Mouse (Mus musculus) stomach, adult 2 months (tissue): ENCODE measurements around the gene Esp6. TPM values are rescaled to one million over a fixed set of nuclear protein-coding genes. Genes with fewer than 3 reads are reported as not detected.

Experiments used
- polyA plus RNA-seq: library from polyadenylated mRNA; depleted of rRNA; stranded (reverse); fragments of >200 nt; gene quantifications from 2 replicates; pipeline ENCODE4 v1.2.3, GENCODE M21; 2012; rRNA removed

The Esp6 gene
- not detected in 2 replicates for polyA plus RNA-seq

GRCm38 (mm10) chr17:40561207-40561606 is at the start of gene Esp6:
TSS of gene Esp6 (plus strand) at chr17:40561507.

GRCm38 (mm10) chr17:40519818-40520217 is 41.5 kb upstream of the Esp6 start, which contains the start of gene Esp8:
TSS of gene Esp8 (plus strand) at chr17:40520022.

GRCm38 (mm10) chr17:40598294-40598693 is 37.0 kb downstream of the Esp6 start, which contains the start of gene Esp4:
TSS of gene Esp4 (plus strand) at chr17:40598594.

Other genes starting within 250 kb of the Esp6 start
- gene Crisp1, start 242.3 kb upstream of the Esp6 start, polyA plus RNA-seq, result 0.13 and 1.2 TPM in 2 replicates
- gene Esp8, start 41.5 kb upstream of the Esp6 start, polyA plus RNA-seq, result not detected in 2 replicates
- not detected in 2 replicates for gene Esp4, start 37.1 kb downstream of the Esp6 start, polyA plus RNA-seq
- not detected in 2 replicates for gene Esp3, start 70.6 kb downstream of the Esp6 start, polyA plus RNA-seq
- gene Esp1, start 165.6 kb downstream of the Esp6 start, polyA plus RNA-seq, result not detected in 2 replicates
- not detected in 2 replicates for gene Crisp2, start 245.5 kb downstream of the Esp6 start, polyA plus RNA-seq
- gene Rhag, start 249.6 kb downstream of the Esp6 start, polyA plus RNA-seq, result not detected in 2 replicates